Mouse (Mus musculus): ENCODE results near the gene Mgat4a.

- TF ChIP-seq CTCF (IDR thresholded peaks at IDR 0.05; ENCODE audit: low read depth, low read length) (no peak), GATA1 (IDR thresholded peaks at IDR 0.05; ENCODE audit: borderline replicate concordance, low read length) (no peak)
Measured at GRCm38 (mm10) chr1:37484612-37485011, 56.2 kb downstream of the Mgat4a start.

Measured in G1E (cell line).